Mouse (Mus musculus) lung, postnatal 36 days (tissue): Measurements from ENCODE around the gene D430041D05Rik.
A peak's percentile ranks its signal among the peaks of the same experiment; 100 is the strongest.

Experiments used
- DNase-seq: peaks from one replicate; pipeline ENCODE4 v3.0.0; 2022; ENCODE audit warnings: mixed read lengths

D430041D05Rik gene

GRCm38 (mm10) chr2:104187073-104187472, 223.7 kb downstream of the D430041D05Rik start:
- no peak for DNase-seq

DNA sequence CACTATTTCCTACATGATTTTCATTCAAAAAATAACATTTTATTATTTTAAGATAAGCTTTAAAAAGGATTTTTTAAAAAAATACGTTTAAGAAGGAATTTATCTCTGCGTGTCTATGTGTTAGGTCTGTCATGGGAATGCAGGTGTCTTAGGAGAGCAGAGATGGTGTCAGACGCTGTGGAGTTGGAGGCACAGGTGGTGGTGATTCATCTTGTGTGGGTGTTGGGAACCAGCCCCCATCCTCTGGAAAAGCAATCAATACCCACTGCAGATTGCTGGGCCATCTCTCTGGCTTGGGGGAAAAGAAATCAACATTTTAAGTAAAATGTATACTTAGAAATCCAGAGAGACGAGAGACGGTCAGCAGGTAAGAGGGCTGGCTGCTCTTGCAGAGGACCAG, 225.2 kb downstream of the D430041D05Rik start:
- DNase-seq = no peak

DNA sequence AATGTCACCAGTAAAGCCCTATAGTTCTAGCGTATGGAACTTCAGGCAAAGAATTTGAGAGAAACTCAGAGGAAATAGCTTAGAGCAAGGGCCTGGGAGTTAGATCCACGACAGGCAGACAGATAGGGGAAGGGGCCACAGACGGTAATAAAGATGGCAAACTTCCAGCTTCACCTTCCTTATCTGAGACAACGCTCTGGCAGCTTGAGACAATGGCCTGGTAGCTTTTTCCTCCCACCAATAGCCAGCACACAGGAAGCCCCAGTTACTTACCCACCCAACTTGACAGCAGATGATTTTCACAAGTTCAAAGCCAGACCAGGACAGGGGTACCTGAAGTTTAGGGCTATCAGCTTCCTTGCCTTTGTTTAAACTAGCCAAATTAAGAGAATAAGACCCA, 226.5 kb downstream of the D430041D05Rik start:
- DNase-seq = no peak

GRCm38 (mm10) chr2:104183246-104183845, 227.5 kb downstream of the D430041D05Rik start:
- no peak for DNase-seq

DNA sequence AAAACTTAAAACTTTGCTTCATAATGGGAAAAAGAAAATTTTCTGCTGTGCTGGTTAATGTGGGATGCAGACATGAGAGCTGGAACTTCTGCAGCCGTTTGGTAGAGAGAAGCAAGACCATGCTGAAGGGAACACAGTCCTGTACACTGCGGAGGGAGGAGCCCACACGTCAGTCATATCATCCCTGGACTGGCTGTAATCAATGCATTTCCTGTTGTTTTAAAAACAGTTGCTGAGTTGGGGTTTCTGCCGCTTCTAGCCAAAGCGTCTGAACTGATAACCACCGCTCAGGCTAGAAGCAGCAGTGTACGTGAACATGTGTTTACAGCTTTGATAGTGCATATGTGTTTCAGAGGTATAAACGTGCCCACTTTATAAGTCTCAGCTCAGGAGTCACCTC, 231.2 kb downstream of the D430041D05Rik start:
- no peak for DNase-seq

DNA sequence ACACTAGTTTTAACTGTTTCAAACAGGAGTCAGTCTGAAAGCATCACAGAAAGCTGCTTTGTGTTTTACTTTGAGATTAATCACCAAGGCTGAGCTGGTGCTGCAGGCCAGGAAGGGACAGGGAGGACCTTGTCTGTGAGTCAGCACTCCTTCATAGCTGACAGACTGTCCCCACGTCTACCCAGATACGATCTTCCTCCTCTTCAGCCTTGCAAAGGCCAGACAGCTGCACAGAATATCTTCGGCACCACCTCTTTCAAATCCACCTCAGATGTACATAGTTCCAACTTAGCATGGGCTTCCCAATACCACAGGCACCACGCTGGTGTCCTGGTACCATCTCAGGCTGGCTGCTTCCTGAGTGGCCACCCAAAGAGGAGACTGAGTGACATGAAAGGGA, 232.6 kb downstream of the D430041D05Rik start:
- DNase-seq = no peak

DNA sequence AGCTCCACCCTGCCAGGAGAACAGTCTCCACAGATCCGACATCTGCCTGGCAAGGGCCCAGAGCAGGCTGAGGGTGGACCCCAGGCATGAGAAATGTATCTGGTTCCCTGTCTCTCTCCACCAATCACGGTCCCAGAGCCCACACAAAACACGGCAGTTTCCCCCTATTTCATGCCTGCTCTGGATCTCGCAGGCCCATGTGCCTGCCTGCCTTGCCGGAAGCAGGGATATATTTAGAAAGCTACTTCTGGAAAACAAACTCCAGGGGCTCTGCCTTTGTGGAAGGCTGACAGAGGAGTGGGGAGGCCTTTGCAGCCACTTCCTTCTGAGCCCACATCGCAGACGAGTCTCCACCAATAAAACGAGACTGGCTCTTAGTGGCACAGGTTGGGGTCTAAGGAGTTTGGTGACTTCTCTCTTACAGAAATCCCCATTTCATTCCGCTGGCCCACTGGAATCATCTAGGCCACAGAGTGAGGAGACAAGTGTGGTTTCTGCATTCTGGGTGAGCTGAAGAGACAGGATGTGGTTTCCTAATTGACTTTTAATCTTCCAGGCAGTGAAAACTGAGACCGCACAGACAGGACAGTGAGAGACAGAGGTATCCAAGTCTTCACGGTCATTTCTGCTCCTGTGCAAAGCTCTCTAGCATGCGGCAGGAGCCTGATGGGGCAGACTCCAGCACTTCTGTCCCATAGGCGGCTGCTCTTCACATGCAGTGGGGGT, 233.7 kb downstream of the D430041D05Rik start:
- no peak for DNase-seq

DNA sequence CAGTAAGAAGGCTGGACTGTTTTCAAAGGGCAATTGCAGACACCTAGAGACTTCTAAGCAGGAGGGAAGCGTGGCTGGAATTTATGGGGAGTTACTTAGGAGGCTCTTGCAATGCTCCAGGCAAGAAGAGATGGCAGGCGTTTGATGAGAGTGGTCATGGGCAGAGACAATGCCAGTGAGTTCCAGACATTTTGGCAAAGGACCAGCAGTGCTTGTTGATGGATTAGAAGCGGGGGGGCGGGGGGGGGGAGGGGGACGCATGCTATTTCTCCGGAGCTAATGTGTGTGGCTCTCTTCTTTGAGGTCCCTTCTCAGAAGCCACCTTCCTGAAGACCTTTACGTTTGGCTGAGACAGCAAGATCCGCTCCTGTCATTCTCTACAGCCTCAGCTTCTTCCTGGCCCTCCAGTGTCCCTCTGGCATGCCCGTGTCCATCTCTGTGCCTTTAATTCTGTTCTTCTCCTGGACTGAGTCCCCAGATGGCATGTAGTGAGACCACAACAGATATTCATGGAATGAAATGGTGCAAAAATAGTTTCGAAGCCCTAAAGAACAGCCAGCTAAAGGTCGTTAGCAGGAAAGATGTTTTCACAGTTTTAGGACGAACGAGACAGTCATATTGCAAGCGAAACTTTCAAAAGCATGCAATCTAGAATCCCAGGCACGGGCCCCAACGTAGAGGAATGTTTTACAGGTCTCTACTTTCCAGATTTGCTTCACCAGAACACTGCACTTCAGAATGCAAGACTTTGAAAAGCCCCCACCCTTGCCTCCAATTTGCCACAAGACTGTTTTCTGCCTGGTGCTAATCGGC, 234.4 kb downstream of the D430041D05Rik start:
- peak; percentile 9 for DNase-seq

DNA sequence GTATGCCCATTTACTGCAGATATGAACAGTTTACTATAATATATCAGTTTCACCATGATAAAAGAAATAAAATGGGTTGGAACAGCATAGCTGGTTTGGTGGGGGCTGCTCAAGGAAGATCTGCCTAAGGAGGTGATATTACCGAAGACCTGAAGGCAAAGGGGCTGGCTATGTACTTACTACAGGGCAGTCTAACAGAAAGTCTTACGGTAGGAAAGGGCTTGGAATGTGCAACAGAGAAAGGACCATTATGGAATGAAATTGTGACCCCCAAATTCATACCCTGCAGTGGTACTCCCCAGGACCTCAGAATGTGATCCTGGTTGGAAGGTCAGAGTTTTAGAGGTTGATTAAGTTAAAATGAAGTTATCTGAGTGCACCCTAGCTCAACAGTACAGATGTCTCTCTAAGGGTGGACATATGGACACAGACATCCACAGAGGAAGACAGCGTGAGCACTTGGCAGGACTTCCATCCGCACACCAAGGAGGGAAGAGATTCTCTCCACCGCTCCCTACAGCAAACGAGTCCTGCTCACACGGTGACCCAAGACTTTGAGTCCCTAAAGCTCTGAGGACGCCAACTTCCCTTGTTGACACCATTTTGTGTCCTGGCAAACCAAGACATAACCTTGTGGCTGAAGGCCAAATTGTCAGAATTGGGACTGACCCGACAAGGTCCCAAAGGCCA, 235.2 kb downstream of the D430041D05Rik start:
- no peak for DNase-seq

DNA sequence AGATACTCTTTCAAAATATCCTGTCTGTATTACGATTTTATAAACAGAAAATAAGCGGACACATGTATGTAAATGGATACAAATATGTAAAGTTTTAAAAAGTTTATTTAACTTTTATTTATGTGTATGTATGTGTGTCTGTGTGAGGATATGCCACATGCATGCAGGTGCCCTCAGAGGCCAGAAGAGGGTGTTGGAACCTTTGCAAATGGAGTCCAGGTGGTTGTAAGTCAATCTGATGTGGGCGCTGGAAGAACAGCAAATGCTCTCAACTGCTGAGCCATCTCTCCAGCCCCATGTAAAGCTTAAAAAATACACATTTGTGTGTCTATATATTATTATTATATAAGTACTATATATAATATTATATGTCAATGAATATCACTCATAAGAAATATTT, 237.4 kb downstream of the D430041D05Rik start:
- no peak for DNase-seq

DNA sequence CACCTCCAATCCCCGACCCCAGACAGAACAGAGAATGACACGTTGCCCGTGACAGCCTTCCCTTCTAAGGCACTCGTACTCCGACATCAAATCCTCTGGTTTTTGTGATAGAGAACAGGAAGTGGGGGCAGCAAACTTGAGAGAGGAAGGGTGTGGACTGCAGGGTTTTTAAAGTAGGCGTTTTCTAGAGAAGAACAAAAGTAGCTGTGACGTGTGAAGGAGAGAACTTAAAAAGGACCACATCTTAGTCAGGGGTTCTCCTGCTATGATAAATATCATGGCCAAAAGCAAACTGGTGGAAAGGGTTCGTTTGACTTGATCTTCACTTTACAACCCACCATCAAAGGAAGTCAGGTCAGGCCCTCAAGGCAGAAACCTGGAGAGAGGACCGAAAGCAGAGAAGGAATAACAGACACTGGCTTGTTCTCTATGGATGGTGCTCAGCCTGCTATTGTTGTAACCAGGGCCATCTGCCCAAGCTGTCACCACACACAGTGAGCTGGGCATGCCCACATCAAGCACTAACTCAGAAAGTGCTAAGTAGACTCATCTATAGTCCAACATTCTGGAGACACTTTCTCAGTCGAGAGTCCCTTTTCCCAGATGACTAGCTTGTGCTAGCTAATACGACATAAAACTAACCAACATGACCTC, 238.0 kb downstream of the D430041D05Rik start:
- DNase-seq = peak; percentile 3

DNA sequence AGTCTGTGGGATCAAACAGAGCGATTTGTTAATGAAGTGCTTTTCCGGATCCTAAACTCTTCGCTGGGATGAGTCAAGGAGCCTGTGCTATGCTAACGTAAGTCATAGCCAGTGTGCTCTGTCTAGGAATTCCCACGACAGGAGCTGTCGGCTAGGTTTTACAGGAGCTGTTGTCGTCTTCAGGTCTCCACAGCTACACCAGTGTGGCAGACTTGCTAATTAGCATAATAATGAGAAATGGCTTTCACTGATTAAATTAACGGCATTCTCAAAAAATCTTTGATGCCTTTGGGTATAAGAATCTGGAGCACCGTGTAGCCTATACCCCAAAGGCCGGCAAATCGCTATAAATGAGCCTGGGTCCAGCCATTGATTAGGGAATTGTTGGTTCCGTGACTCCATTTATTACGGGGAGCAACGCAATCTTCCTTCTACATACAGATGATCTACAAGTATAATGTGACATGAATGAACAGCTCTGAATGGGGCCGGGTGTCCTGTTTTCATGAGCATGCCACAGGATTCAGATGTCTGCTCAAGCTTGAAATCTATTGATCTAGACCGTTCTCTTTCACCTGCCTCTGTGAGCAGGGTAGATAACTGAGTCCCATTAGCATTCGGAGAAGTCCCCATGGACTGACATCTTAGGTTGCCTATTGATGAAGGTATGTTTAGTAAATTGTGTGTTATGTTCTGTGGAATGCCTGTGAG, 242.5 kb downstream of the D430041D05Rik start:
- DNase-seq = no peak

DNA sequence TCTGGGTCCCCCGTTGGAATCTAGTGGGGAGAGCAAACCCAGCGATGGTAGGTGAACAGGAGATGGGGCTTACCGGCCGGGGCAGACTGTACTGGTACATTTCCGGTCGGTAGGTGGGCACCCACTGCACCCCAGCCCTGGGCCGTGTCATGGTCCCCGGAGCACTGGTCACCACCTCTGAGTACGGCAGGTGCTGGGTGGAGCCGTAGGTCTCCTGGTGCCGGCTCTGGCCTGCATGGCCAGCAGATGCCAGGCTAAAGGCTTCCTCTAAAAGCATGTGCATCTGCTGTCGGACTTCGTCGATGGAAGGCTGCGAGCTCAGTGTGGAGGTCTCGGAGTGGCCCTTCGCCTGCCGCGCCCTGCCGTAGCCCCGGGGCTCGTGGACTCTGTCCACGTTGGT, 243.0 kb downstream of the D430041D05Rik start:
- DNase-seq = no peak

DNA sequence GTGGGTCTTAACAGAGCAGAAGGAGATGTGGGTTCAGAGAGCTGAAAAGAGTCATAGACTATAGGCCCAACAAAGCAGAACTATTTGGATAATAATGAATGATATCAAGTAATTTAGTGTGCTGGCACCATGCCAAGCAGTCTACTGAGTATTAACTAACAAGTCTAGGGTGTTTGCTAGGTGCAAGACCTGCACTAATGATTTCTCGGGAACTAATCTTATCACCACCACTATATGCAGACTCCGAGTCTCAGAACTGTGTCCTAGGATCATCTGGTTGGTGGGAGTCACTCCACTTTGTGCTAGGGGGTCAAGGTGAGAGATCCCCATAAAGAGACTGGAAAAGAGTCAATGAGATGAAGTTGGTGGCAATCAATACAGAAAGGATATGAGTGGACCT, 245.2 kb downstream of the D430041D05Rik start:
- DNase-seq = no peak

DNA sequence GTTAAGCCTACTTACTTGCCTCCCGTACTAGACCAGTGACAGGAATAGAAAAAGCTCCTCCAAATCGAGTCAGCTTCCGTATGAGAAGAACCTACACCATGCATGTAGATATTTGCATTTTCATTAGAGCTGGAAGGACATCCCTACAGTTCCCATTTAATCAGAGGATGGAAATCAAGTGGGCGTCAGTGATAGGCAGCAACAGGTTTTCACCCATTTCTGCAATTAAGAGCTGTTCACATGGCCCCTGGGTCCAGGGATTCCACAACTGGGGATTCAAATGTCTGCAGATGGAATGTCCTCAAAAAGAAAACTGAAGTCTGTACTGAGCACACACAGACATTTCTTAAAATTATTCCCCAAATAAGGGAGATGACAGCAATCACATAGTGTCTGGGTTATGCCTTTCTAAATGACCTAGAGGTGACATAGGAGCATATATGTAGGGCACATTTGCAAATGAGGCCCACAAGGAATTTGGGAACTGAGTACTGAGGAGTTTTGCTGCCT, 246.8 kb downstream of the D430041D05Rik start:
- no peak for DNase-seq

GRCm38 (mm10) chr2:104163418-104163817, 247.4 kb downstream of the D430041D05Rik start:
- no peak for DNase-seq

- DNase-seq = no peak
Observed at GRCm38 (mm10) chr2:104157831-104158230, 253.0 kb downstream of the D430041D05Rik start.

GRCm38 (mm10) chr2:104153876-104154275, 256.9 kb downstream of the D430041D05Rik start:
- DNase-seq = no peak

DNA sequence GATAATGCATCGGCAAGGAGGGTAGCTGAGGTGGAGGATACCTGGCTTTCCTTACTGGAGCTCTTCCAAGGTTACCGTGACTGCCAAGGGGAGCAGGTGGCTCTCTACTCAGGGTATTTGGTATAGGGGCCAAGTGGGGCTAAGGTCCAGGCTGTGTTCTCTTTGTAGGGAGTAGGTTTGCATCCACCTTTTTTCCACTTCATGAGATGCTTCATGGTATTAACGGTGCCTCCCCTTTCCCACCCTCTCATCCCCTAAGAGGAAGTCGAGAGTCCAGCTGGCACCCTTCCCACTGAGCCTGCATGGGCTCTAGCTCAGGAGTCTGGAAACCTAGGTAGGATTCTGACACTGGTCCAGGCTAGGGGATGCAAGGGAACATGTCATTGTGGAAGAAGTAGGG, 257.5 kb downstream of the D430041D05Rik start:
- DNase-seq = no peak

DNA sequence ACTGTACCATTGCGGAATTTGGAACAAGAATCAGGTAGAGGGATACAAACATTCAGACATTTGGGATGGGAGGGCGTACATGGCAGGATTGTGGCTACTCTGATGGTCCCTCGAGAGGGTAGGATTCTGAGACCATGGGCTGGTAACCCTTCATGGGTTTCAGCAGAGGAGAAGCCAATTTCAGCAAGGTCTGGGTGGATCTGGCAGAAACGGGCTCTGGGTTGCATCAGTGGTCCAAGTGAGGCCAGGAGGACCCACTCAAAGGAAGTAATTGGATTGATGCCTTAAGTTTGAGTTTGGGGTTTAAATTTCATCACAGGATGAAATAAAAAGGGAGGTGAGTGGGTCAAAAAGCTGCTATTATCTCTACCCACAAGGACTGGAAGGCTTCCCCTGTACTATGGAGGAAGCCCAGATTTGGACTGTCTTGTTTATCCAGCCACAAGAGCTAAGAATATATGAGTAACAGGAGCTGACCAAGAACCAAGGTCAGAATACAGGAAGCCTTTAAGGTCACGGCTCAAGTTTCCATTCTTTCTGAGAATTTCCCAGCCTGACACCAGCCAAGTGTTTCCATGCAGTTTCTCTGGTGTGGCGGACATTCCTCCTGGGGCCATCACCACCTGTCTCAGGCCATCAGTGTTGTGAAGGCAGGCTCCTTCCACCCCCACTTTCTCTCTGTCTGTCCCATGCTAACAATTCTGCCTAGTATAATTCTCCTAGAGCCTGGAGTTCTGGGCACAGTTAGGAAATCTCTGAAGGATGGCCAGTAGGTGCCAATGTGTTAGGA, 260.0 kb downstream of the D430041D05Rik start:
- no peak for DNase-seq
